Mouse (Mus musculus) heart, postnatal 14 days (tissue): ENCODE results near the gene Meox2. TPM values are rescaled to one million over a fixed set of nuclear protein-coding genes. Genes with fewer than 3 reads are reported as not detected.

Source experiments
- total RNA-seq, 2 experiments: library from RNA; stranded (reverse); gene quantifications; 2 replicates each; pipeline ENCODE4 v1.2.3; 2021

Gene Meox2
- total RNA-seq, 2 experiments from 2014 or later = 18.9 to 21.1 TPM

Other genes starting within 250 kb of the Meox2 start
- 1 to 10 TPM; 1.4 TPM for gene Agmo, start 133.1 kb downstream of the Meox2 start, total RNA-seq